Mouse (Mus musculus) stomach, embryonic 15.5 days (tissue): ENCODE data around the gene Tns3. TPM values are rescaled to one million over a fixed set of nuclear protein-coding genes. Genes with fewer than 3 reads are reported as not detected.
"Not testable (repeated sequence)": the region's sequence is repeated elsewhere in the genome, so short reads cannot be mapped to it uniquely, and the experiment has no call there.

Experiments used
- ATAC-seq: fragments of 200-750 bp; cut with Nextera tagmentation; 2 replicates; pipeline ENCODE4 v1.8.0; 2017; ENCODE audit warnings: low read depth, moderate number of reproducible peaks, moderate TSS enrichment; ENCODE audit not compliant: insufficient read depth, low FRiP score
- H3K27ac ChIP-seq: fragments of 300-500 bp; sonication (generic); 2 replicates; pipeline ENCODE4 v1.5.1; 2015; ENCODE audit warnings: mild to moderate bottlenecking, inconsistent platforms
- H3K27me3 ChIP-seq: fragments of 300-500 bp; sonication (generic); replicated peaks from 2 replicates; pipeline ENCODE4 v1.6.1; 2015; ENCODE audit warnings: inconsistent platforms
- H3K36me3 ChIP-seq: fragments of 300-500 bp; sonication (generic); 2 replicates; pipeline ENCODE4 v1.6.1; 2015; ENCODE audit warnings: inconsistent platforms
- H3K4me1 ChIP-seq: fragments of 300-500 bp; sonication (generic); 2 replicates; pipeline ENCODE4 v1.6.1; 2015; ENCODE audit warnings: inconsistent platforms
- H3K4me2 ChIP-seq: fragments of 300-500 bp; sonication (generic); 2 replicates; pipeline ENCODE4 v1.6.1; 2015; ENCODE audit warnings: mild to moderate bottlenecking, inconsistent platforms
- H3K4me3 ChIP-seq: fragments of 300-500 bp; sonication (generic); replicated peaks from 2 replicates; pipeline ENCODE4 v1.5.1; 2015; ENCODE audit warnings: inconsistent platforms
- H3K9ac ChIP-seq: fragments of 300-500 bp; sonication (generic); 2 replicates; pipeline ENCODE4 v1.6.1; 2015; ENCODE audit warnings: inconsistent platforms
- H3K9me3 ChIP-seq: fragments of 300-500 bp; sonication (generic); 2 replicates; pipeline ENCODE4 v1.6.1; 2016; ENCODE audit warnings: inconsistent platforms
- WGBS: fragments of 180-500 bp; shearing (Covaris S2); methylation state at CpG from one replicate; pipeline ENCODE4 v1.1.7; 2015; 5-methylcytosine and 5-hydroxymethylcytosine counted together
- polyA plus RNA-seq: library from polyadenylated mRNA; unstranded; fragments of >200 nt; fragmentation: Nextera tagmentation; extraction: Ambion mirVana; gene quantifications from 2 replicates; pipeline ENCODE4 v1.2.1, GENCODE M21; 2015

Gene Tns3
- polyA plus RNA-seq, 1 experiment from 2014 or later, result 26.9 TPM

GRCm38 (mm10) chr11:8626715-8627114, 37.6 kb downstream of the Tns3 start:
- Histone ChIP-seq H3K9me3 (no peaks in the 10 kb centered on the region), H3K4me2 (no peak overlapping the region), H3K27ac (no peak overlapping the region), H3K36me3 (no peaks in the 10 kb centered on the region), H3K27me3 (no peaks in the 10 kb centered on the region), H3K9ac (no peak overlapping the region), H3K4me3 (no peak overlapping the region), H3K4me1 (peaks cover 36% of the 10 kb centered on the region)
- ATAC-seq, result no peak
- 86% methylated on average over 6 of the region's 6 CpGs for WGBS

DNA sequence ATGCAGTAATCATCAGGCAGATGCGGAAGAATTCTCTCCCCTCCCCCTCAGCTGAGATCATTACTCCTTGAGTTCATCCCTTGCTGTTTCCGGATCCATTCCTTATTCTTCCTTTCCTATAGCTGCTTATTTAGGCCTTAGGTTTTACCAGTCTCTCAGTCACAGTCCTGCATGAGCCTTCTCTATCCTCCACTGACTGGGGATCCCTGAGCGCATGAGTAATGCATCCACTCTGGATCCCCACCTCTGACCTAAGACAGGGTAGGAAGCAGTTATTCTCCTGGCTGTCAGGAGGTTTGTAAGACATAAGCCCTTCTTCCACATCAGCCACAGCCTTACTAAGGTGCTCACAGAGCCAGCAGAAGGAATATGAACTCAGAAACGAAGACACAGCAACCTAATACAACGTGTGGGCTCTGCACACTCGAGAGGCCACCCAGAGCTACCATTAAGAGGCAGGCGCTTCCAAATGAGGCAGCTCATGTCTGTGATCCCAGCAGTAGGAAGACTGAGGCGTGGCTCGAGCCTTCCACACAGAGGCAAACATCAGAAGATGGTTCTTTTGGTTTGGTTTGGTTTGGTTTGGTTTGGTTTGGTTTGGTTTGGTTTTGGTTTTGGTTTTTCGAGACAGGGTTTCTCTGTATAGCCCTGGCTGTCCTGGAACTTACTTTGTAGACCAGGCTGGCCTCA, 38.3 kb downstream of the Tns3 start:
- Histone ChIP-seq H3K9ac (no peak overlapping the region), H3K4me2 (no peak overlapping the region), H3K4me1 (peaks cover 42% of the 10 kb centered on the region), H3K4me3 (no peak overlapping the region), H3K27ac (no peak overlapping the region; the same call in 1 of the 2 replicates), H3K27me3 (no peaks in the 10 kb centered on the region), H3K9me3 (no peaks in the 10 kb centered on the region), H3K36me3 (no peaks in the 10 kb centered on the region)
- WGBS, result 58% methylated on average over 10 of the region's 10 CpGs
- no peak for ATAC-seq

DNA sequence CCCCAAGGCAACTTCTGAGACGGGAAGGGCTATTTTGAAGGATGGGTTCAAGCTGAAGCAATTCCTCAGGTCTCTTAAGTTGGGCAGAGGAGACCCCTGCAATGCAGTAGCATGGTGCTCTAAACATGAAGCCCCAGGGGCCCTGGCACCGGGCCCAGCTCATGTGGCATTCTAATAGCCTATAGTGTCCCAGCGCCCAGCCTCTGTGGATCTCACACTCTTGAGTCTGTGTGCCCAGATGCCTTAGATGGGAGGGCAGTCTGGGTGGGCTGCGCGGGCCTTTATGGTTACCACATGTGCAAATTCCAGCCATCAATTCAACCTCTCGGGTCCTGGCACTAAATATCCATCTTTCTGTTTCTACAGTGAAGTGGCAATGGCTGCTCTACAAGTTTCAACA, 38.9 kb downstream of the Tns3 start:
- Histone ChIP-seq H3K4me2 (peak overlapping the region; percentile 100; the same call in 1 of the 2 replicates), H3K27me3 (no peaks in the 10 kb centered on the region), H3K4me3 (no peak overlapping the region), H3K9ac (no peak overlapping the region), H3K27ac (peak overlapping the region; percentile 12), H3K36me3 (no peaks in the 10 kb centered on the region), H3K4me1 (peaks cover 42% of the 10 kb centered on the region), H3K9me3 (no peaks in the 10 kb centered on the region)
- 64% methylated on average over 6 of the region's 6 CpGs for WGBS
- no peak for ATAC-seq

- H3K4me1 ChIP-seq, result peaks cover 36% of the 10 kb centered on the region
- peak overlapping the region; percentile 100 for H3K4me2 ChIP-seq
- no peaks in the 10 kb centered on the region for H3K27me3 ChIP-seq
- peak overlapping the region; percentile 85 for H3K9ac ChIP-seq
- WGBS, result under 1% methylated on average over 74 of the region's 74 CpGs
- H3K9me3 ChIP-seq, result no peaks in the 10 kb centered on the region
- H3K27ac ChIP-seq, result peak overlapping the region; percentile 69
- peak; percentile 63; the same call in 1 of the 2 replicates for ATAC-seq
- peak overlapping the region; percentile 72 for H3K4me3 ChIP-seq
- no peaks in the 10 kb centered on the region for H3K36me3 ChIP-seq
Measured at GRCm38 (mm10) chr11:8624179-8624886, 40.0 kb downstream of the Tns3 start.

DNA sequence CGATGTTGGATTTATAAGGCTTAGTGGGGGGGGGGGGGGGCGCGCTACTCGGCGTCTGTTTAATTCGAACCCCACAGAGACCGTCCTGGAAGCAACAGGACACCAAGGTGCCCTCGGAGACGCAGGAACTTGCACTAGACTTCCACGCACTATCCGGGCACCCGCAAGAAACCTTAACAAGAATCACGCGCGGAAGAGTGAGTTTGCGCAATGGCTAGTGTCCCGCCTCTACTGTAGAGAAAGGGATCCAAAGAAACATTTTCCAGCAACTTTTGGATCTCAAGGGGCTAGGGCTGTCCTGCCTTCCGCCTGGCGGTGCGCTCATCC, 40.5 kb downstream of the Tns3 start:
- Histone ChIP-seq H3K4me2 (peak overlapping the region; percentile 100), H3K4me3 (peak overlapping the region; percentile 72), H3K9me3 (no peaks in the 10 kb centered on the region), H3K4me1 (peaks cover 36% of the 10 kb centered on the region), H3K36me3 (no peaks in the 10 kb centered on the region), H3K27ac (peak overlapping the region; percentile 69), H3K27me3 (no peaks in the 10 kb centered on the region), H3K9ac (peak overlapping the region; percentile 85; the same call in 1 of the 2 replicates)
- no peak for ATAC-seq
- WGBS, result 3% methylated on average over 20 of the region's 20 CpGs

DNA sequence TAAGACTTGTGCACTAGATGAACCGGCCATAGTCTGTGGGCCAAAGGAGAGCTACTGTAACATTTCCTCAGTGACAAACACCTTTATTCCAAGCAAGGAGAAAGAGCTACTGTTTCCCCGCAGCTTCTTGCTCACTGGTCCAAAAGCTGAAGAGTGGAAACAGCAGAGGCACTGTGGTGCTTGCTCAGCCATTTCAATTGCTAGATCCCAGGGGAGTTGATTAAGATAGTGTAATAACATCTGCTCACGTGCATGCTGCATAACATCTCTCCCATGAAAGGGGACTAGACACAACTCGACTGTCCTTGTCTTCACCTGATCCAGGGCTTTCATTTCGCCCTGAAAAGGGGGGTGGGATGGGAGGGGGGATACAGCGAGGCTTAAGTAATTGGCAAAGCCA, 41.7 kb downstream of the Tns3 start:
- ATAC-seq, result no peak
- WGBS, result 64% methylated on average over 6 of the region's 6 CpGs
- H3K27me3 ChIP-seq, result no peaks in the 10 kb centered on the region
- no peaks in the 10 kb centered on the region for H3K36me3 ChIP-seq
- no peak overlapping the region for H3K9ac ChIP-seq
- no peak overlapping the region for H3K27ac ChIP-seq
- no peaks in the 10 kb centered on the region for H3K9me3 ChIP-seq
- H3K4me1 ChIP-seq, result peaks cover 45% of the 10 kb centered on the region
- H3K4me2 ChIP-seq, result peak overlapping the region; percentile 100; the same call in 1 of the 2 replicates
- H3K4me3 ChIP-seq, result no peak overlapping the region

- WGBS, result 79% methylated on average over 7 of the region's 7 CpGs
- H3K4me1 ChIP-seq, result peaks cover 34% of the 10 kb centered on the region
- ATAC-seq, result not testable (repeated sequence)
Measured at GRCm38 (mm10) chr11:8619111-8619510, 45.2 kb downstream of the Tns3 start.

DNA sequence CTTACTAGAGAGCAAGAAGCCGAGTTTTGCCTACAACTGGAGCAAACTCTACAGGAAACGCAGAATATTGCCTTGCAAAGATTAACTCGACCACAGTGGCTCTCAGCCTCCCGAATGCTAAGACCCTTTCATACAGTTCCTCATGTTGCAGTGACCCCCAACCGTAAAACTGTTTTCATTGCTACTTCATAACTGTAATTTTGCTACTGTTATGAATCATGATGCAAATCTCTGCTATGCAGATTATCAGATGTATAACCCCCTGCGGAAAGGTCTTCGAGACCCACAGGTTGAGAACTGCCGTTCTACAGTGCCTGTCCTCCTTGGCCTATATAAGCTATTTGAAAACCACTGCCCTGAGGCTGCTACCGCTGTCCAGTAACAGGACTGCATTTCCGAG, 46.0 kb downstream of the Tns3 start:
- ATAC-seq, result no peak
- H3K9me3 ChIP-seq, result no peaks in the 10 kb centered on the region
- peaks cover 34% of the 10 kb centered on the region; the same call in 1 of the 2 replicates for H3K4me1 ChIP-seq
- no peak overlapping the region for H3K4me2 ChIP-seq
- H3K9ac ChIP-seq, result no peak overlapping the region
- no peaks in the 10 kb centered on the region for H3K27me3 ChIP-seq
- WGBS, result 66% methylated on average over 10 of the region's 10 CpGs
- no peak overlapping the region for H3K4me3 ChIP-seq
- 0 out of 2 replicates have a peak, but pooled peaks cover 5% of the 10 kb centered on the region for H3K36me3 ChIP-seq
- no peak overlapping the region; the same call in 1 of the 2 replicates for H3K27ac ChIP-seq

More at GRCm38 (mm10) chr11:8619111-8619510, 45.2 kb downstream of the Tns3 start:
- H3K27me3 ChIP-seq, H3K9ac ChIP-seq, H3K27ac ChIP-seq, H3K4me2 ChIP-seq, H3K9me3 ChIP-seq, H3K4me3 ChIP-seq, H3K36me3 ChIP-seq: not testable (repeated sequence)

- no peaks in the 10 kb centered on the region for H3K27me3 ChIP-seq
- 0 out of 2 replicates have a peak overlapping the region, but pooled peaks have one; percentile 21 for H3K4me2 ChIP-seq
- no peak overlapping the region for H3K4me3 ChIP-seq
- peaks cover 27% of the 10 kb centered on the region for H3K4me1 ChIP-seq
- ATAC-seq, result no peak
- H3K9ac ChIP-seq, result no peak overlapping the region
- H3K9me3 ChIP-seq, result no peaks in the 10 kb centered on the region
- WGBS, result 28% methylated on average over 12 of the region's 12 CpGs
- H3K36me3 ChIP-seq, result 0 out of 2 replicates have a peak, but pooled peaks cover 10% of the 10 kb centered on the region
- H3K27ac ChIP-seq, result no peak overlapping the region
Measured at GRCm38 (mm10) chr11:8615436-8615835, 48.9 kb downstream of the Tns3 start.

GRCm38 (mm10) chr11:8610456-8610855, 53.9 kb downstream of the Tns3 start:
- Histone ChIP-seq H3K27me3 (no peaks in the 10 kb centered on the region), H3K4me2 (no peak overlapping the region), H3K27ac (no peak overlapping the region), H3K9me3 (no peaks in the 10 kb centered on the region), H3K36me3 (0 out of 2 replicates have a peak, but pooled peaks cover 10% of the 10 kb centered on the region), H3K4me3 (no peak overlapping the region), H3K4me1 (peaks cover 14% of the 10 kb centered on the region; the same call in 1 of the 2 replicates), H3K9ac (no peak overlapping the region)
- no peak for ATAC-seq
- 62% methylated on average over 7 of the region's 7 CpGs for WGBS

DNA sequence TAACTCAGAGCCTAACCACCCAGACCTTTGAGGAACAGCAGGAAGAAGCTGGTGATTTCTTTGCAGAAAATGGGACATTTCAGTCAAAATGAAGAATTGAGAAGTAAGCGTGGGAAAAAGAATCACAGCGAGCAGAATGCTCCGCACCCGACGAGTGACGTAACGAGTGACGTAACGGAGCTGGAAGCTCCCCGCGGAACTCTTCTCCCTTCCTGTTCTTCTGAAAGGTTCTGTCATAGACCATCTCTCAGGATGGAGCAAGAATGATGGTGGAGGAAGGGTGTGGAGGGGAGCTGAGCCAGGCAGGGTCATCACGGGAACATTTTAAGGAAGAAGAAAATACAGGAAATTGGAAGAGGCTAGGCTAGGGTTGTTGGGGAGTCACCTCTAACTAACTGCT, 54.5 kb downstream of the Tns3 start:
- no peak overlapping the region for H3K4me2 ChIP-seq
- H3K36me3 ChIP-seq, result 0 out of 2 replicates have a peak, but pooled peaks cover 10% of the 10 kb centered on the region
- H3K27ac ChIP-seq, result 0 out of 2 replicates have a peak overlapping the region, but pooled peaks have one; percentile 8
- no peaks in the 10 kb centered on the region for H3K9me3 ChIP-seq
- no peak overlapping the region for H3K9ac ChIP-seq
- no peaks in the 10 kb centered on the region for H3K27me3 ChIP-seq
- ATAC-seq, result no peak
- peaks cover 12% of the 10 kb centered on the region; the same call in 1 of the 2 replicates for H3K4me1 ChIP-seq
- WGBS, result 76% methylated on average over 12 of the region's 12 CpGs
- no peak overlapping the region for H3K4me3 ChIP-seq

GRCm38 (mm10) chr11:8607123-8607522, 57.2 kb downstream of the Tns3 start:
- no peak overlapping the region for H3K9ac ChIP-seq
- H3K36me3 ChIP-seq, result 0 out of 2 replicates have a peak, but pooled peaks cover 3% of the 10 kb centered on the region
- no peak overlapping the region for H3K4me3 ChIP-seq
- H3K9me3 ChIP-seq, result no peaks in the 10 kb centered on the region
- no peak for ATAC-seq
- no peak overlapping the region for H3K27ac ChIP-seq
- H3K4me2 ChIP-seq, result no peak overlapping the region
- H3K4me1 ChIP-seq, result peaks cover 12% of the 10 kb centered on the region; the same call in 1 of the 2 replicates
- WGBS, result 93% methylated on average over 1 of the region's 1 CpGs
- no peaks in the 10 kb centered on the region for H3K27me3 ChIP-seq
